Mouse (Mus musculus): Measurements from ENCODE around the gene Dpy19l3. TPM values are rescaled to one million over a fixed set of nuclear protein-coding genes. Genes with fewer than 3 reads are reported as not detected.

The Dpy19l3 gene
- polyA plus RNA-seq, 1 experiment = 1.5 TPM

GRCm38 (mm10) chr7:35782252-35782651 is 28.0 kb upstream of the Dpy19l3 start:
- Histone ChIP-seq H3K27ac (ENCODE audit: insufficient read depth, low read depth, low read length) (no peak overlapping the region), H3K4me1 (ENCODE audit: control insufficient read depth, insufficient read depth, low read length) (no peaks in the 10 kb centered on the region), H3K4me3 (ENCODE audit: insufficient read depth, low read length) (no peak overlapping the region)
- no peak for TF ChIP-seq CTCF (IDR thresholded peaks at IDR 0.05; ENCODE audit: low read depth, low read length)
- no peak for TF ChIP-seq POLR2A (IDR thresholded peaks at IDR 0.05; ENCODE audit: borderline replicate concordance, low read depth, low read length)

- TF ChIP-seq POLR2A (IDR thresholded peaks at IDR 0.05; ENCODE audit: borderline replicate concordance, low read depth, low read length) (no peak), CTCF (IDR thresholded peaks at IDR 0.05; ENCODE audit: low read depth, low read length) (no peak)
- H3K27ac ChIP-seq (ENCODE audit: insufficient read depth, low read depth, low read length) = no peak overlapping the region
- no peaks in the 10 kb centered on the region for H3K4me1 ChIP-seq (ENCODE audit: control insufficient read depth, insufficient read depth, low read length)
- H3K4me3 ChIP-seq (ENCODE audit: insufficient read depth, low read length) = no peak overlapping the region
These were observed 19.9 kb upstream of the Dpy19l3 start for GRCm38 (mm10) chr7:35774127-35774526.

- H3K4me1 ChIP-seq (ENCODE audit: control insufficient read depth, insufficient read depth, low read length) = no peaks in the 10 kb centered on the region
- TF ChIP-seq CTCF (IDR thresholded peaks at IDR 0.05; ENCODE audit: low read depth, low read length) = no peak
- no peak for TF ChIP-seq POLR2A (IDR thresholded peaks at IDR 0.05; ENCODE audit: borderline replicate concordance, low read depth, low read length)
- H3K4me3 ChIP-seq (ENCODE audit: insufficient read depth, low read length) = no peak overlapping the region
- H3K27ac ChIP-seq (ENCODE audit: insufficient read depth, low read depth, low read length) = no peak overlapping the region
These were observed 18.1 kb upstream of the Dpy19l3 start for GRCm38 (mm10) chr7:35772347-35772746.

- TF ChIP-seq CTCF (IDR thresholded peaks at IDR 0.05; ENCODE audit: low read depth, low read length) (no peak), POLR2A (IDR thresholded peaks at IDR 0.05; ENCODE audit: borderline replicate concordance, low read depth, low read length) (no peak)
- H3K27ac ChIP-seq (ENCODE audit: insufficient read depth, low read depth, low read length) = no peak overlapping the region
These were observed 16.9 kb upstream of the Dpy19l3 start for GRCm38 (mm10) chr7:35771106-35771505.

GRCm38 (mm10) chr7:35770122-35770521 is 15.9 kb upstream of the Dpy19l3 start:
- no peak overlapping the region for H3K27ac ChIP-seq (ENCODE audit: insufficient read depth, low read depth, low read length)
- H3K4me1 ChIP-seq (ENCODE audit: control insufficient read depth, insufficient read depth, low read length) = no peaks in the 10 kb centered on the region
- H3K4me3 ChIP-seq (ENCODE audit: insufficient read depth, low read length) = no peak overlapping the region
- TF ChIP-seq CTCF (IDR thresholded peaks at IDR 0.05; ENCODE audit: low read depth, low read length) = no peak
- TF ChIP-seq POLR2A (IDR thresholded peaks at IDR 0.05; ENCODE audit: borderline replicate concordance, low read depth, low read length) = no peak

More at GRCm38 (mm10) chr7:35771106-35771505, 16.9 kb upstream of the Dpy19l3 start:
- Histone ChIP-seq H3K4me3 (ENCODE audit: insufficient read depth, low read length) (no peak overlapping the region), H3K4me1 (ENCODE audit: control insufficient read depth, insufficient read depth, low read length) (no peaks in the 10 kb centered on the region)

- no peaks in the 10 kb centered on the region for H3K4me1 ChIP-seq (ENCODE audit: control insufficient read depth, insufficient read depth, low read length)
- TF ChIP-seq CTCF (IDR thresholded peaks at IDR 0.05; ENCODE audit: low read depth, low read length) = no peak
- no peak for TF ChIP-seq POLR2A (IDR thresholded peaks at IDR 0.05; ENCODE audit: borderline replicate concordance, low read depth, low read length)
- H3K4me3 ChIP-seq (ENCODE audit: insufficient read depth, low read length) = no peak overlapping the region
- no peak overlapping the region for H3K27ac ChIP-seq (ENCODE audit: insufficient read depth, low read depth, low read length)
These were observed 10.2 kb upstream of the Dpy19l3 start for GRCm38 (mm10) chr7:35764461-35764860.

GRCm38 (mm10) chr7:35761801-35762200 is 7.5 kb upstream of the Dpy19l3 start:
- TF ChIP-seq CTCF (IDR thresholded peaks at IDR 0.05; ENCODE audit: low read depth, low read length) = no peak
- TF ChIP-seq POLR2A (IDR thresholded peaks at IDR 0.05; ENCODE audit: borderline replicate concordance, low read depth, low read length) = no peak

GRCm38 (mm10) chr7:35759602-35760001 is 5.3 kb upstream of the Dpy19l3 start:
- TF ChIP-seq CTCF (IDR thresholded peaks at IDR 0.05; ENCODE audit: low read depth, low read length) (no peak), POLR2A (IDR thresholded peaks at IDR 0.05; ENCODE audit: borderline replicate concordance, low read depth, low read length) (no peak)
- Histone ChIP-seq H3K4me3 (ENCODE audit: insufficient read depth, low read length) (no peak overlapping the region), H3K4me1 (ENCODE audit: control insufficient read depth, insufficient read depth, low read length) (no peaks in the 10 kb centered on the region), H3K27ac (ENCODE audit: insufficient read depth, low read depth, low read length) (no peak overlapping the region)

More at GRCm38 (mm10) chr7:35761801-35762200, 7.5 kb upstream of the Dpy19l3 start:
- no peak overlapping the region for H3K4me3 ChIP-seq (ENCODE audit: insufficient read depth, low read length)
- H3K27ac ChIP-seq (ENCODE audit: insufficient read depth, low read depth, low read length) = no peak overlapping the region
- no peaks in the 10 kb centered on the region for H3K4me1 ChIP-seq (ENCODE audit: control insufficient read depth, insufficient read depth, low read length)

GRCm38 (mm10) chr7:35756510-35757440 is 2.5 kb upstream of the Dpy19l3 start:
- H3K27ac ChIP-seq (ENCODE audit: insufficient read depth, low read depth, low read length) = no peak overlapping the region
- no peak overlapping the region for H3K4me3 ChIP-seq (ENCODE audit: insufficient read depth, low read length)
- H3K4me1 ChIP-seq (ENCODE audit: control insufficient read depth, insufficient read depth, low read length) = no peaks in the 10 kb centered on the region
- TF ChIP-seq CTCF (IDR thresholded peaks at IDR 0.05; ENCODE audit: low read depth, low read length) (no peak), POLR2A (IDR thresholded peaks at IDR 0.05; ENCODE audit: borderline replicate concordance, low read depth, low read length) (no peak)

GRCm38 (mm10) chr7:35754886-35755168 is 573 bp upstream of the Dpy19l3 start:
- H3K4me3 ChIP-seq (ENCODE audit: insufficient read depth, low read length) = no peak overlapping the region
- TF ChIP-seq POLR2A (IDR thresholded peaks at IDR 0.05; ENCODE audit: borderline replicate concordance, low read depth, low read length) (no peak), CTCF (IDR thresholded peaks at IDR 0.05; ENCODE audit: low read depth, low read length) (no peak)
- H3K4me1 ChIP-seq (ENCODE audit: control insufficient read depth, insufficient read depth, low read length) = no peaks in the 10 kb centered on the region
- H3K27ac ChIP-seq (ENCODE audit: insufficient read depth, low read depth, low read length) = no peak overlapping the region

All from bone marrow macrophage, adult 2 months (primary cell).